Mouse (Mus musculus) stomach, embryonic 14.5 days (tissue): Measurements from ENCODE around the gene Blvrb. TPM values are rescaled to one million over a fixed set of nuclear protein-coding genes. Genes with fewer than 3 reads are reported as not detected.

Experiments
- ATAC-seq: fragments of 200-750 bp; cut with Nextera tagmentation; 2 replicates; pipeline ENCODE4 v1.8.0; 2017; ENCODE audit warnings: low read depth, moderate TSS enrichment; ENCODE audit not compliant: insufficient number of reproducible peaks, insufficient read depth, low FRiP score
- H3K27ac ChIP-seq: fragments of 300-500 bp; sonication (generic); 2 replicates; pipeline ENCODE4 v1.5.1; 2014; ENCODE audit warnings: mild to moderate bottlenecking, low read length, moderate library complexity, mixed read lengths
- H3K27me3 ChIP-seq: fragments of 300-500 bp; sonication (generic); 2 replicates; pipeline ENCODE4 v1.6.1; 2014; ENCODE audit warnings: low read length, control low read depth, mixed read lengths; ENCODE audit not compliant: control insufficient read depth, insufficient read depth
- H3K36me3 ChIP-seq: fragments of 300-500 bp; sonication (generic); 2 replicates; pipeline ENCODE4 v1.6.1; 2014; ENCODE audit warnings: mild to moderate bottlenecking, control low read depth, low read length, moderate library complexity, mixed read lengths; ENCODE audit not compliant: control insufficient read depth, insufficient read depth
- H3K4me1 ChIP-seq: fragments of 300-500 bp; sonication (generic); 2 replicates; pipeline ENCODE4 v1.6.1; 2014; ENCODE audit warnings: low read length, control low read depth, mixed read lengths; ENCODE audit not compliant: control insufficient read depth, insufficient read depth
- H3K4me2 ChIP-seq: fragments of 300-500 bp; sonication (generic); replicated peaks from 2 replicates; pipeline ENCODE4 v1.6.1; 2014; ENCODE audit warnings: low read depth, low read length, control low read depth
- H3K4me3 ChIP-seq: fragments of 300-500 bp; sonication (generic); 2 replicates; pipeline ENCODE4 v1.5.1; 2014; ENCODE audit warnings: low read depth, low read length, control low read depth
- H3K9ac ChIP-seq: fragments of 300-500 bp; sonication (generic); replicated peaks from 2 replicates; pipeline ENCODE4 v1.6.1; 2014; ENCODE audit warnings: low read depth, mild to moderate bottlenecking, control low read depth, low read length, moderate library complexity, mixed read lengths
- H3K9me3 ChIP-seq: fragments of 300-500 bp; sonication (generic); 2 replicates; pipeline ENCODE4 v1.6.1; 2016; ENCODE audit warnings: low read depth, low read length, control low read depth; ENCODE audit not compliant: control insufficient read depth
- WGBS: fragments of 180-500 bp; shearing (Covaris S2); extraction: QIAGEN DNeasy Blood & Tissue Kit; methylation state at CpG from one replicate; pipeline ENCODE4 v1.1.7; 2014; 5-methylcytosine and 5-hydroxymethylcytosine counted together
- polyA plus RNA-seq: library from polyadenylated mRNA; unstranded; fragments of >200 nt; fragmentation: Nextera tagmentation; extraction: Ambion mirVana; gene quantifications from 2 replicates; pipeline ENCODE4 v1.2.1, GENCODE M21; 2014

Gene Blvrb
- polyA plus RNA-seq, 1 experiment from 2014 or later, result 78.3 TPM

- Histone ChIP-seq H3K4me1 (no peaks in the 10 kb centered on the region), H3K27me3 (no peaks in the 10 kb centered on the region), H3K36me3 (peaks cover 14% of the 10 kb centered on the region; the same call in 1 of the 2 replicates), H3K9me3 (no peaks in the 10 kb centered on the region), H3K4me3 (peak overlapping the region; percentile 23; the same call in 1 of the 2 replicates), H3K27ac (peak overlapping the region; percentile 84), H3K9ac (no peak overlapping the region), H3K4me2 (peak overlapping the region; percentile 36)
- WGBS, result 61% methylated on average over 3 of the region's 3 CpGs
- ATAC-seq, result no peak
Measured at GRCm38 (mm10) chr7:27480506-27480905, 32.7 kb downstream of the Blvrb start.

GRCm38 (mm10) chr7:27480927-27481626 is 33.3 kb downstream of the Blvrb start:
- peak overlapping the region; percentile 36 for H3K4me2 ChIP-seq
- peak overlapping the region; percentile 23 for H3K4me3 ChIP-seq
- no peaks in the 10 kb centered on the region for H3K27me3 ChIP-seq
- no peak for ATAC-seq
- peaks cover 13% of the 10 kb centered on the region; the same call in 1 of the 2 replicates for H3K36me3 ChIP-seq
- WGBS, result 8% methylated on average over 11 of the region's 11 CpGs
- H3K4me1 ChIP-seq, result no peaks in the 10 kb centered on the region
- no peak overlapping the region for H3K9ac ChIP-seq
- H3K9me3 ChIP-seq, result no peaks in the 10 kb centered on the region
- peak overlapping the region; percentile 84 for H3K27ac ChIP-seq

- Histone ChIP-seq H3K27me3 (no peaks in the 10 kb centered on the region), H3K27ac (peak overlapping the region; percentile 84), H3K4me1 (no peaks in the 10 kb centered on the region), H3K4me3 (peak overlapping the region; percentile 23), H3K4me2 (peak overlapping the region; percentile 36), H3K36me3 (peaks cover 8% of the 10 kb centered on the region; the same call in 1 of the 2 replicates), H3K9me3 (no peaks in the 10 kb centered on the region), H3K9ac (no peak overlapping the region)
- WGBS, result 3% methylated on average over 6 of the region's 12 CpGs
- peak; percentile 98 for ATAC-seq
Measured at GRCm38 (mm10) chr7:27481627-27481969, 33.8 kb downstream of the Blvrb start.

- H3K36me3 ChIP-seq, result no peaks in the 10 kb centered on the region
- no peak overlapping the region for H3K4me3 ChIP-seq
- peaks cover 5% of the 10 kb centered on the region; the same call in 1 of the 2 replicates for H3K4me1 ChIP-seq
- no peak overlapping the region for H3K27ac ChIP-seq
- 89% methylated on average over 4 of the region's 4 CpGs for WGBS
- no peak for ATAC-seq
- H3K4me2 ChIP-seq, result no peak overlapping the region
- H3K9me3 ChIP-seq, result no peaks in the 10 kb centered on the region
- H3K27me3 ChIP-seq, result no peaks in the 10 kb centered on the region
- no peak overlapping the region for H3K9ac ChIP-seq
Measured at GRCm38 (mm10) chr7:27483860-27484259, 36.1 kb downstream of the Blvrb start.

GRCm38 (mm10) chr7:27486102-27486769 is 38.5 kb downstream of the Blvrb start:
- H3K36me3 ChIP-seq, result peaks cover 5% of the 10 kb centered on the region; the same call in 1 of the 2 replicates
- ATAC-seq, result no peak
- peak overlapping the region; percentile 72 for H3K4me3 ChIP-seq
- peak overlapping the region; percentile 65 for H3K4me2 ChIP-seq
- no peaks in the 10 kb centered on the region for H3K27me3 ChIP-seq
- no peaks in the 10 kb centered on the region for H3K9me3 ChIP-seq
- H3K9ac ChIP-seq, result 0 out of 2 replicates have a peak overlapping the region, but pooled peaks have one; percentile 34
- 5% methylated on average over 13 of the region's 13 CpGs for WGBS
- peaks cover 14% of the 10 kb centered on the region; the same call in 1 of the 2 replicates for H3K4me1 ChIP-seq
- H3K27ac ChIP-seq, result peak overlapping the region; percentile 77; the same call in 1 of the 2 replicates

GRCm38 (mm10) chr7:27486770-27487697 is 39.3 kb downstream of the Blvrb start, which contains the start of gene Sertad1:
TSS of gene Sertad1 (plus strand) at chr7:27486910.
- peak within 1 kb of the TSS; percentile 76 for H3K9ac ChIP-seq
- WGBS, result under 1% methylated on average over 71 of the region's 80 CpGs

GRCm38 (mm10) chr7:27487740-27488268 is 40.0 kb downstream of the Blvrb start:
- peaks cover 18% of the 10 kb centered on the region; the same call in 1 of the 2 replicates for H3K4me1 ChIP-seq
- peak overlapping the region; percentile 98 for H3K27ac ChIP-seq
- H3K4me3 ChIP-seq, result peak overlapping the region; percentile 72
- peak overlapping the region; percentile 76 for H3K9ac ChIP-seq
- no peaks in the 10 kb centered on the region for H3K27me3 ChIP-seq
- under 1% methylated on average over 13 of the region's 13 CpGs for WGBS
- no peak for ATAC-seq
- peaks cover 5% of the 10 kb centered on the region; the same call in 1 of the 2 replicates for H3K36me3 ChIP-seq
- H3K4me2 ChIP-seq, result peak overlapping the region; percentile 60
- H3K9me3 ChIP-seq, result no peaks in the 10 kb centered on the region

More at GRCm38 (mm10) chr7:27486770-27487697, 39.3 kb downstream of the Blvrb start, which contains the start of gene Sertad1:
- H3K4me3 ChIP-seq, result peak within 1 kb of the TSS; percentile 72
- peak; percentile 93 for ATAC-seq
- no peaks in the 10 kb centered on the region for H3K27me3 ChIP-seq
- H3K4me2 ChIP-seq, result peak within 1 kb of the TSS; percentile 65
- peak within 1 kb of the TSS; percentile 98 for H3K27ac ChIP-seq
- peaks cover 5% of the 10 kb centered on the region; the same call in 1 of the 2 replicates for H3K36me3 ChIP-seq
- peaks cover 18% of the 10 kb centered on the region; the same call in 1 of the 2 replicates for H3K4me1 ChIP-seq
- H3K9me3 ChIP-seq, result no peaks in the 10 kb centered on the region
